Mouse (Mus musculus) small intestine, adult 2 months (tissue): ENCODE data around the gene Wdr25. TPM values are rescaled to one million over a fixed set of nuclear protein-coding genes. Genes with fewer than 3 reads are reported as not detected.

Experiments
- H3K27ac ChIP-seq: fragments of 200-500 bp; 2 replicates; pipeline ENCODE4 v1.5.1; 2012; ENCODE audit warnings: low read depth, low read length, control low read depth, inconsistent platforms; ENCODE audit not compliant: insufficient read depth
- H3K27me3 ChIP-seq: fragments of 200-500 bp; 2 replicates; pipeline ENCODE4 v1.6.1; 2012; ENCODE audit warnings: mild to moderate bottlenecking, moderate library complexity, low read length, inconsistent platforms; ENCODE audit not compliant: control insufficient read depth, insufficient read depth
- H3K36me3 ChIP-seq: fragments of 200-500 bp; 2 replicates; pipeline ENCODE4 v1.6.1; 2012; ENCODE audit warnings: mild to moderate bottlenecking, low read length, control low read depth, inconsistent platforms; ENCODE audit not compliant: control insufficient read depth, insufficient read depth
- H3K4me1 ChIP-seq: fragments of 200-500 bp; 2 replicates; pipeline ENCODE4 v1.6.1; 2012; ENCODE audit warnings: low read length, inconsistent platforms, mixed read lengths; ENCODE audit not compliant: control insufficient read depth, insufficient read depth, insufficient read length
- H3K4me3 ChIP-seq: fragments of 200-500 bp; 2 replicates; pipeline ENCODE4 v1.5.1; 2012; ENCODE audit warnings: low read depth, mild to moderate bottlenecking, control low read depth, inconsistent platforms, low read length, moderate library complexity
- CTCF ChIP-seq: fragments of 200-500 bp; IDR thresholded peaks from 2 replicates; pipeline ENCODE4 v1.5.1; 2012; ENCODE audit warnings: low read depth, mild to moderate bottlenecking, control low read depth, inconsistent platforms, low read length, moderate library complexity, mixed read lengths; ENCODE audit not compliant: insufficient replicate concordance, insufficient read length; ENCODE audit errors: extremely low read depth
- POLR2A ChIP-seq: fragments of 200-500 bp; IDR thresholded peaks from 2 replicates; pipeline ENCODE4 v1.6.1; 2012; ENCODE audit warnings: low read depth, mild to moderate bottlenecking, control low read depth, inconsistent platforms, low read length, moderate library complexity
- WGBS: fragments of 180-500 bp; shearing (Covaris S2); methylation state at CpG from one replicate; pipeline ENCODE4 v1.1.7; 2018; 5-methylcytosine and 5-hydroxymethylcytosine counted together
- polyA plus RNA-seq: library from polyadenylated mRNA; depleted of rRNA; stranded (reverse); fragments of >200 nt; gene quantifications from 2 replicates; pipeline ENCODE4 v1.2.3, GENCODE M21; 2012

Wdr25 gene
- polyA plus RNA-seq, 1 experiment = 8.8 TPM

- TF ChIP-seq CTCF (no peak), POLR2A (no peak)
- Histone ChIP-seq H3K27ac (no peak overlapping the region), H3K27me3 (no peaks in the 10 kb centered on the region), H3K4me1 (no peaks in the 10 kb centered on the region), H3K4me3 (no peak overlapping the region), H3K36me3 (no peaks in the 10 kb centered on the region)
- WGBS = 84% methylated on average over 6 of the region's 6 CpGs
Observed at GRCm38 (mm10) chr12:108983496-108983895, 90.1 kb downstream of the Wdr25 start.

- no peaks in the 10 kb centered on the region for H3K27me3 ChIP-seq
- no peak for TF ChIP-seq CTCF
- no peak for TF ChIP-seq POLR2A
- H3K36me3 ChIP-seq = no peaks in the 10 kb centered on the region
- no peaks in the 10 kb centered on the region for H3K4me1 ChIP-seq
- no peak overlapping the region for H3K27ac ChIP-seq
- H3K4me3 ChIP-seq = no peak overlapping the region
- WGBS = 44% methylated on average over 8 of the region's 8 CpGs
Observed at GRCm38 (mm10) chr12:108984471-108984870, 91.0 kb downstream of the Wdr25 start.

- H3K4me3 ChIP-seq = no peak overlapping the region
- no peaks in the 10 kb centered on the region for H3K27me3 ChIP-seq
- TF ChIP-seq CTCF = no peak
- TF ChIP-seq POLR2A = no peak
- no peaks in the 10 kb centered on the region for H3K4me1 ChIP-seq
- 72% methylated on average over 6 of the region's 6 CpGs for WGBS
- H3K36me3 ChIP-seq = no peaks in the 10 kb centered on the region
- no peak overlapping the region for H3K27ac ChIP-seq
Observed at GRCm38 (mm10) chr12:108985025-108985424, 91.6 kb downstream of the Wdr25 start.

- Histone ChIP-seq H3K27ac (no peak overlapping the region), H3K4me1 (no peaks in the 10 kb centered on the region), H3K36me3 (no peaks in the 10 kb centered on the region), H3K4me3 (no peak overlapping the region), H3K27me3 (no peaks in the 10 kb centered on the region)
- no peak for TF ChIP-seq POLR2A
- no peak for TF ChIP-seq CTCF
- WGBS = 94% methylated on average over 9 of the region's 9 CpGs
Observed at GRCm38 (mm10) chr12:108987448-108987847, 94.0 kb downstream of the Wdr25 start.

- Histone ChIP-seq H3K27ac (no peak overlapping the region), H3K36me3 (no peaks in the 10 kb centered on the region), H3K4me1 (no peaks in the 10 kb centered on the region), H3K4me3 (no peak overlapping the region), H3K27me3 (no peaks in the 10 kb centered on the region)
- TF ChIP-seq POLR2A (no peak), CTCF (no peak)
- WGBS = 64% methylated on average over 9 of the region's 9 CpGs
Observed at GRCm38 (mm10) chr12:108990425-108990824, 97.0 kb downstream of the Wdr25 start.

- Histone ChIP-seq H3K36me3 (no peaks in the 10 kb centered on the region), H3K4me1 (no peaks in the 10 kb centered on the region)
- TF ChIP-seq POLR2A = no peak
- TF ChIP-seq CTCF = no peak
Observed at GRCm38 (mm10) chr12:108993046-108993445, 99.6 kb downstream of the Wdr25 start.

GRCm38 (mm10) chr12:108994436-108995031 lies 101.1 kb downstream of the Wdr25 start:
- Histone ChIP-seq H3K4me3 (no peak overlapping the region), H3K27ac (no peak overlapping the region), H3K36me3 (no peaks in the 10 kb centered on the region), H3K27me3 (no peaks in the 10 kb centered on the region), H3K4me1 (no peaks in the 10 kb centered on the region)
- 6% methylated on average over 19 of the region's 19 CpGs for WGBS
- TF ChIP-seq POLR2A (no peak), CTCF (no peak)

More at GRCm38 (mm10) chr12:108993046-108993445, 99.6 kb downstream of the Wdr25 start:
- H3K27me3 ChIP-seq = no peaks in the 10 kb centered on the region
- no peak overlapping the region for H3K4me3 ChIP-seq
- no peak overlapping the region for H3K27ac ChIP-seq
- 71% methylated on average over 2 of the region's 2 CpGs for WGBS
